Mouse (Mus musculus) spleen, postnatal 14 days (tissue): ENCODE measurements around the gene Slc24a4.
"Not testable (repeated sequence)": the region's sequence is repeated elsewhere in the genome, so short reads cannot be mapped to it uniquely, and the experiment has no call there.

Experiments used
- DNase-seq, 2 experiments: peaks; one replicate each; pipeline ENCODE4 v3.0.0; 2021 to 2022; ENCODE audit warnings: low spot score in 2 of 2

Slc24a4 gene

GRCm38 (mm10) chr12:102248104-102248503 is 119.6 kb downstream of the Slc24a4 start:
- DNase-seq = no peak

GRCm38 (mm10) chr12:102250316-102250715 is 121.8 kb downstream of the Slc24a4 start:
- DNase-seq = no peak

DNA sequence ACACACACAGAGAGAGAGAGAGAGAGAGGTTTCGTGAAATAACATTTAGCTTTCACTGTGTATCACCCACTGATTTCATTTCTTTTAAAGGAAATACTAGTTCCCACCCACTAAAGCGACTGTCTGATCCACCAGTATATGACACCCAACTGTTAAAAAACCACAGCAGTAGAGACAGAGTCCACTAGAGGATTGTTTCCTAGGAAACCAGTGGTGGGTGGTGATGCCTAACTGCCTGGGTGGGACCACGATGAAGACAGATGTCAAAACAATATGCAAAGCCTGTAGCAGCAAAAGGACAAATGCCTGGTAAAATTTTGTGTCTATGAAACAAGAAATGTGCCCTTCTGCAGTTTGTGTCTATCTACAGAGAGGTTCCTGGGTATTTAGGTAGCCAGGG is 122.5 kb downstream of the Slc24a4 start:
- DNase-seq = no peak

GRCm38 (mm10) chr12:102251985-102252384 is 123.5 kb downstream of the Slc24a4 start:
- no peak for DNase-seq

GRCm38 (mm10) chr12:102252525-102252924 is 124.0 kb downstream of the Slc24a4 start:
- DNase-seq = no peak

GRCm38 (mm10) chr12:102255012-102255411 is 126.5 kb downstream of the Slc24a4 start:
- DNase-seq = no peak

DNA sequence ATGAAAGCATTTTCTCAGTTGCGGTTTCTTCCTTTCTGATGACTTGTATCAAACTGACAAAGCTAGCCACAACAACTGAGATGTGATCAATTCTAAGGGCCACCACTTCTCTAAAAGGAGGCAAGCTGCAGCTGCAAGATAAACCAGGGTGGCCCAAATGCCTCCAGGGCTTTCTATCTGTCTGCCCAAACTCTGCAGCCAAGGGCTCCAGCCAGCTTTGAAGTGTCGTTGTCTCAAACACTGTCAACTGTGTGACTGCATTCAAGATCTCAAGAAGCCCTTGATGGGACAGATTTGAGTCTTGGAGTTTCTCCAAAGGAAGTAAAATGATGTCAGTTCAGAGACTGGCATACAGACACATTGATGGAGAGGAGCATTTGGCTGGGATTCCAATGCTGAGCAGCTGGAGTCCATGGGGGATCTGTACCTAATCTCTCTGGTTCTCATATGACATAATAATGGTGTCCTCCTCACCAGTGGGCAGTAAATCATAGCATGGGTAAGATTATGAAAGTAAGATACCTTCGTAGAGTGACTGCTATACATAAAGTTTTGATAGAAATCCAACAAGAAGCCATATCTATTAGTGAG is 130.1 kb downstream of the Slc24a4 start:
- DNase-seq = no peak

DNA sequence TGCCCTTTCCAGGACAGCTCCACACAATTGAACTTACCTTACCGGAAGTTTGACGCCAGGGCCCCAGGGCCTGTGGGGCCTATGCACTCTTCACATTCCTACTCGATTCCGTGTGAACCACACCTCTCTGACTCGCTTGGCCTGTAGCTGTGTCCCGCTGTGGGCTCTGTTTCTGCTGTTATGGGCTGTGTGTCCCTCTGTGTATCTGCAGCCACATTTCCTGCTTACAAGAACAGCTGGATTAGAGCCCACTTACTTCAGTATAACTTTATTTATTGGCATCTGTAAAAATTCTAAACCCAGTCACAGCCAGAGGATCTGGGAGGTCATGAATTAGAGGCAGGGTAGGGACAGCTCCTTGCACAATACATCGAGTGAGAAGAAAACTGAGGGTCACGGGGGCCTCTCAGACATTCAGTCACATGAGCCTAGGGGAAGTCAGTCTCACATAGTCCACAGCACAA is 133.4 kb downstream of the Slc24a4 start:
- no peak for DNase-seq

DNA sequence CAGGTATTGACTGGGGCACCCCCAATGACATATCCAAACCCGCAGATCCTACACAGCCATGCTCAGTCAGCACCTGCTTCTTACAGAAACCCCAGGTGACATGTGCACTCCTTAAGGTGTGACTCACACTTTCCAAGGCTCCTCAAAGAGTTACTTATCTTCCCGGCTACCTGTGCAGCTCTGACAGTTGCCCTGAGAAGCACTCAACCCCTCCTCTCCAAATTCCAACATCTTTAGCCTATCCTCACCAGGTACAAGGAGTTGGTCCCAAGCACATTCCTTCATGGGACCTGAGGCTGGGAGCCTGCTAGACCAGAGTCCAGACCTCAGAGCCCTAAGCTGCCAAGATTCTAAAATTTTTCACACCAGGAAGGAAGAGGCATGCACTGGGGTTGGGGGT is 134.3 kb downstream of the Slc24a4 start:
- DNase-seq = no peak

- no peak for DNase-seq
Measured at GRCm38 (mm10) chr12:102263249-102263648, 134.7 kb downstream of the Slc24a4 start.

DNA sequence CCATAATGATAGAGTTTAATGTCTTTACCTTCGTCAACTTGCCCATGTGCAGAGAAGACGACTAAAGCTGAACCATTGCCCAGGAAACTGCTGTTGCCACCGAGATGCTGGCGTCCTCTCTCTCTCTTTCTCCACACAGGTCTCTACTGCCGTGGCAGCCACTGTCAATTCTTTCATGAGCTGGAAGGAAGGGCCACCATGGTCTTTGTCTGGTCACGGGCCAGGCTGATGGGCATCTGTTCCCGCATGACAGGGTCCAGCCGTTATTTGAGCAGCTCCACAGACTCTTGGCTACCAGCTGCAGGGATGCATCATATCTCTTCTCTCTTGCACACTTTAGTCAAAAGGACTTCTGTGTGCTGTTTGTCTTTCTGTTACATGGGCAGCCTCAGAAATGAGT is 137.9 kb downstream of the Slc24a4 start:
- no peak for DNase-seq

DNA sequence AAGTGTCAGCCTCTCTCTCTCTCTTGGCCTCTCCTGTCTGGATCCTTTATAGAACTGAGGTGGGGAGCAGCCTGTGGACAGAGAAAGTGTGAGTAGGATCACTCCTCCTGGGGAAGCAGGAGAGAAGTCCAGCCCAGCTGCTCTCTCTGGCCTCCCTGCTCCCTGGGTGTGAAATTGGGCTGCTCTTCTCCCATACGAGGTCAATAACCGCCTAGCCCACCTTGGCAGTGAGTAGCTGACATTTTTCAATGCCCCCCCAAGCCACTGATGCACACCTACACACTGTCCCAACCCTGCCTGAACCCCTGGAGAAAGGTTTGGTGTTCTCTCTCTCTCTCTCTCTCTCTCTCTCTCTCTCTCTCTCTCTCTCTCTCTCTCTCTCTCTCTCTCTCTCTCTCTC is 140.6 kb downstream of the Slc24a4 start:
- DNase-seq = no peak

GRCm38 (mm10) chr12:102270776-102271405 is 142.4 kb downstream of the Slc24a4 start:
- no peak for DNase-seq

DNA sequence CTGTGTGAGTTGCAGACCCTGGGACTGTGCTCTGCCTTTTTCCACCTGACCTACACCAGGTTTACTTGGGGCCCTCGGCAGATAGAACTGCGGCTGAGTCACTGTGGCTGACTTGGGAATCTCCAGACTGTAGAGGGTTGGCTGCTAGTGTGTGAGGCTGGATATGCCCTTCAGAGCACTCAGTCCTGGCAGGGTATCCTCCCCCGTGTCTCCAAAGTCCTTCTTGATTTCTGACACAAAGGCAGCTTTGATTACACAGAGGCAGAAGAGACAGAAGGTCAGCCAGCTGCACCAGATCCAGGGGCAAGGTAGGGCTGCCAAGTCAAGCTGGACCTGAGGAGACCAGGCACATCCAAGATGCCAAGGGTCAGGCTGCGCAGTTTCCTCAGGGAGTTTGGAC is 142.9 kb downstream of the Slc24a4 start:
- DNase-seq = no peak

- DNase-seq = no peak
Measured at GRCm38 (mm10) chr12:102275833-102276443, 147.4 kb downstream of the Slc24a4 start.

DNA sequence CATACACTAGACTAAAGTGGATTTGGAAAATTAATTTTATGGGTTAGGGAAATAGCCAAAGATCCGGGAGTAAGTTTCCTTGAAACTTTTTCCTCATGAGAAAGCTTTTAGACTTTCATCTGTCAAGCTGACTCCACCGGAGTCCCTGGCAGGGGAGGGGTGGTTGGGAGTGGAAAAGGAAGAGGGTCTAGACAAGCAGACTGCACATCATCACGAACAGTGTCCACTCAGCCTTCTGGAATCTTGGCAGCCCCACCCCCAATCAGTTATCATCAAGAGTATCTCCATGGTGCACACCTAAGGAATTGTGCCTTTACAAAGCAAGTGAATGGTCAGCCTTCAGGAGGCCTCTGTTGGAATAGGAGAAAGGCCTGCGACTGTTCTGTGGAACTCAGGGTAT is 151.8 kb downstream of the Slc24a4 start:
- DNase-seq = not testable (repeated sequence)

- DNase-seq = no peak
Measured at GRCm38 (mm10) chr12:102280867-102281503, 152.5 kb downstream of the Slc24a4 start.

DNA sequence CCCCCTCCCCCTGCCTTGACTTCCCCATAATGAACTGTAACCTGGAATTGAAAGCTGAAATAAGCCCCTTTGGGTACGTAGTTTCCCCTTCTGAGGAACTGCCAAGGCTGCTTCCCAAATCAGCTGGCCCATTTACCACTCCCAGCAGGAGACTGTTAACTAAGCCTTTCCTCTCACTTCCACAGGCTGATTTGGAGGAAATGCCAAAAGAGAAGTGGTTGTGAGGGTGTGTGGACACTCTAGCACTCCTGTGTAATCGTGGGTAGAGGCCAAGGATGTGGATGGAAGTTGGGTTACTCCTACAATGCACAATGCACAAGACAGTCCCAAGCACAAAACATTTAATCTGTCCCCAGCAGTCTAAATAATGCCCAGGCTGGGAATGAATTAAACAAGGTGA is 153.6 kb downstream of the Slc24a4 start:
- DNase-seq = no peak

- DNase-seq = peak; percentile 36 to 45
Measured at GRCm38 (mm10) chr12:102282763-102283482, 154.4 kb downstream of the Slc24a4 start, which contains the start of gene Rin3. TSS of gene Rin3 (plus strand) at chr12:102283048.

GRCm38 (mm10) chr12:102283483-102284266 is 155.1 kb downstream of the Slc24a4 start:
- DNase-seq = no peak

DNA sequence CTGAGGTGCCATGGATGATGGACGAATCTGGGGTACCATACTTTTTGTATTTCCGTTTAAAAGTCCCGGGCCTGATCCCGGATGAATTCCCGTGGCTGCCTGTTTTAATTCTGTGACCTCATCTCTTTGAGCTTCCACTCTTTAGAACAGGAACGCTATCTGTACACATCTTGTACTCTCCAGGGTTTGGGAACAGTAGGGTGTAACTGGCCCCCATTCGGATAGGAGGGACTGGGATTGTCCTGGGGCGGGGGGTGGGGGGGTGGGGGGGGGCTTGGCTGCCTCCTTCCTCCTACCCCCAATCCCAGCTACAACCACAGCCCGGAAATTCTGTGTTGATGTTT is 155.7 kb downstream of the Slc24a4 start:
- no peak for DNase-seq
